Mouse (Mus musculus) urinary bladder, adult 2 months (tissue): ENCODE data around the gene Tnfsf14. TPM values are rescaled to one million over a fixed set of nuclear protein-coding genes. Genes with fewer than 3 reads are reported as not detected.

Source experiments
- polyA plus RNA-seq: library from polyadenylated mRNA; depleted of rRNA; stranded (reverse); fragments of >200 nt; gene quantifications from 2 replicates; pipeline ENCODE4 v1.2.3, GENCODE M21; 2012; rRNA removed

Gene Tnfsf14
- polyA plus RNA-seq, 1 experiment, result 0.55 TPM

Other genes starting within 250 kb of the Tnfsf14 start
- gene Acer1, start 212.1 kb downstream of the Tnfsf14 start, polyA plus RNA-seq, result 0.12 and 0.17 TPM in 2 replicates
- 93.9 and 105 TPM in 2 replicates for gene Clpp, start 203.9 kb downstream of the Tnfsf14 start, polyA plus RNA-seq
- 18.1 and 20.6 TPM in 2 replicates for gene Alkbh7, start 196.8 kb downstream of the Tnfsf14 start, polyA plus RNA-seq
- not detected in 2 replicates for gene Pspn, start 194.2 kb downstream of the Tnfsf14 start, polyA plus RNA-seq
- gene Gtf2f1, start 182.9 kb downstream of the Tnfsf14 start, polyA plus RNA-seq, result 41.2 and 47.4 TPM in 2 replicates
- 0.18 and 0.19 TPM in 2 replicates for gene Gm17949, start 182.7 kb downstream of the Tnfsf14 start, polyA plus RNA-seq
- 54.9 and 60.3 TPM in 2 replicates for gene Khsrp, start 162.7 kb downstream of the Tnfsf14 start, polyA plus RNA-seq
- gene Slc25a41, start 152.5 kb downstream of the Tnfsf14 start, polyA plus RNA-seq, result not detected in 2 replicates
- gene Crb3, start 135.1 kb downstream of the Tnfsf14 start, polyA plus RNA-seq, result 22.8 and 32.2 TPM in 2 replicates
- gene Slc25a23, start 134.3 kb downstream of the Tnfsf14 start, polyA plus RNA-seq, result 34.2 and 71.3 TPM in 2 replicates
- gene Dennd1c, start 115.7 kb downstream of the Tnfsf14 start, polyA plus RNA-seq, result 5.1 and 6.1 TPM in 2 replicates
- gene Tubb4a, start 106.4 kb downstream of the Tnfsf14 start, polyA plus RNA-seq, result 3.8 and 5.9 TPM in 2 replicates
- 5.7 and 8.8 TPM in 2 replicates for gene Tnfsf9, start 88.9 kb downstream of the Tnfsf14 start, polyA plus RNA-seq
- gene Cd70, start 44.4 kb downstream of the Tnfsf14 start, polyA plus RNA-seq, result 0.18 and 0.25 TPM in 2 replicates
- 163 and 168 TPM in 2 replicates for gene C3, start 34.0 kb upstream of the Tnfsf14 start, polyA plus RNA-seq
- gene Gpr108, start 54.3 kb upstream of the Tnfsf14 start, polyA plus RNA-seq, result 46.5 and 46.9 TPM in 2 replicates
- gene Trip10, start 55.3 kb upstream of the Tnfsf14 start, polyA plus RNA-seq, result 78.9 and 81.3 TPM in 2 replicates
- gene Vav1, start 84.9 kb upstream of the Tnfsf14 start, polyA plus RNA-seq, result 3.5 and 3.9 TPM in 2 replicates
- 15.9 and 18.6 TPM in 2 replicates for gene Adgre1, start 164.5 kb upstream of the Tnfsf14 start, polyA plus RNA-seq